Comparison of ENCODE assay signal across 12 mouse cellular contexts in the genomic region with DNA sequence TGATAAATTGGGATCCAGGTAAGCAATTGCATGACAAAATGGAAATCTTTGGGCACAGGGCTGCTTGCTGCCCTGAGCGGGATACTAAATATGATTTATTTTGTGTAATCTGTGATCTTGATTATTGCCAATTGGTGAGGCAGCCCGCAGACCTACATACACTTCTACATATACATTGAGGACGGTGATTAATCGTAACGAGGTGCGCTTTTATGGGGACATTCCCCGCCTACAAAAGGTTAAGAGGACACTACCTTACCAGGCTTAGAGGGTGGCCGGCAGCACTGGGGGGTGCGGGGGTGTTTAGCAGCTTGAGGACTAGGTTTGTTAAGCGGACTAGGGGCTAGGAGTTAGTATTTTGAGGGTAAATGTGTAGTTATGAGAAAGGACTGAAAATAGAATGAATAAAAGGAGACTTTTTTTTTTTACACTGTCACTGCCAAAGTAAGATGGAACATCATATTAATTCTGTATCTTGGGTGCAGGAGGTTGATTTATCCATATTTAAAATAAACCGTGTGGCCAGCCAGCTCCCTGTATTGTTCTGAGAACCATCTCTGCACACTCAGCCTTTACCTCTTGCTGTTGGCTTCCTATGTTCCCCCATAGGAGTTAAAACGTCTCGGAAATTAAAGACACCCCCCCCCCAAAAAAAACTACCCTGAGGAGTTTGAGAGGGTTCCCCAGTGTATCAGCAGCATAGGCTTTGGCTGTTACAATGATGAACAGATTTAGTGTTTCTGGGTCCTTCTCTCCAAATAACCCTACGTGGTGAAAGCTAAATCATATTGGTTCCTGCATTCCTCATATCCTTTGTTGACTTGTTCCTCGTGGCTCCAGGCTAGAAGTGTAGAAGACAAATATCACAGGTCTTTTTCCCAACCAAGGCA. TPM values are rescaled to one million over a fixed set of nuclear protein-coding genes. Genes with fewer than 3 reads are reported as not detected.
DNase-seq lines count a peak whose midpoint lies in the region; ATAC-seq lines count a peak whose summit lies in the region.
"Had no signal": no experiment of that assay in that cellular context is flagged by ENCODE, and none has a peak within 500 bp of the region (broad histone marks: within the 10 kb centered on the region; RNA-seq: fewer than 3 reads in every experiment).

No protein-coding gene starts in this region.

- H3K4me2 ChIP-seq in kidney, embryonic 16.5 days (replicated peaks; ENCODE audit: low read depth, low read length), result peak overlapping the region; percentile 78
- H3K4me2 ChIP-seq in embryonic facial prominence, embryonic 15.5 days (replicated peaks), result no peak overlapping the region
- H3K4me2 ChIP-seq in intestine, embryonic 15.5 days (replicated peaks), result peak overlapping the region; percentile 53
- H3K4me2 ChIP-seq in stomach, embryonic 15.5 days, result peak overlapping the region; percentile 36; the same call in 1 of the 2 replicates

- ATAC-seq in kidney, embryonic 16.5 days (ENCODE audit: low FRiP score, low TSS enrichment), result no peak
- ATAC-seq in embryonic facial prominence, embryonic 15.5 days (ENCODE audit: insufficient number of reproducible peaks, low FRiP score, low TSS enrichment, low read depth), result no peak
- ATAC-seq in intestine, embryonic 15.5 days, result no peak
- no peak for ATAC-seq in stomach, embryonic 15.5 days (ENCODE audit: insufficient read depth, low FRiP score, low read depth)

- DNase-seq in kidney, postnatal 14 days, result no peak
- no peak for DNase-seq in cerebellum, adult 9-11 months
- no peak for DNase-seq in frontal cortex, postnatal 10 days (ENCODE audit: low spot score in 2 of 2)
- DNase-seq: gastrocnemius, adult 2 months; left cerebral cortex, postnatal 4 days; lung, postnatal 36 days; thymus, postnatal 25 days had no signal

- WGBS in kidney, embryonic 16.5 days, result 32% methylated on average over 15 of the region's 15 CpGs
- WGBS in embryonic facial prominence, embryonic 15.5 days, result 4% methylated on average over 15 of the region's 15 CpGs
- 24% methylated on average over 15 of the region's 15 CpGs for WGBS in intestine, embryonic 15.5 days
- WGBS in stomach, embryonic 15.5 days, result 6% methylated on average over 15 of the region's 15 CpGs

- H3K4me3 ChIP-seq in kidney, embryonic 16.5 days (ENCODE audit: low read length), result peak overlapping the region; percentile 44
- peak overlapping the region; percentile 24; the same call in 1 of the 2 replicates for H3K4me3 ChIP-seq in embryonic facial prominence, embryonic 15.5 days (replicated peaks)
- H3K4me3 ChIP-seq in intestine, embryonic 15.5 days (replicated peaks), result peak overlapping the region; percentile 28
- peak overlapping the region; percentile 23 for H3K4me3 ChIP-seq in stomach, embryonic 15.5 days (replicated peaks)

- H3K4me1 ChIP-seq in kidney, embryonic 16.5 days (ENCODE audit: insufficient read depth, low read length), result peaks cover 97% of the 10 kb centered on the region
- peaks cover 31% of the 10 kb centered on the region for H3K4me1 ChIP-seq in embryonic facial prominence, embryonic 15.5 days
- H3K4me1 ChIP-seq in intestine, embryonic 15.5 days (replicated peaks), result peaks cover 14% of the 10 kb centered on the region
- H3K4me1 ChIP-seq in stomach, embryonic 15.5 days, result 0 out of 2 replicates have a peak, but pooled peaks cover 6% of the 10 kb centered on the region

- no peaks in the 10 kb centered on the region for H3K9me3 ChIP-seq in kidney, embryonic 16.5 days (ENCODE audit: low read length)
- no peaks in the 10 kb centered on the region for H3K9me3 ChIP-seq in embryonic facial prominence, embryonic 15.5 days (replicated peaks)
- no peaks in the 10 kb centered on the region for H3K9me3 ChIP-seq in intestine, embryonic 15.5 days
- no peaks in the 10 kb centered on the region for H3K9me3 ChIP-seq in stomach, embryonic 15.5 days

- H3K9ac ChIP-seq in kidney, embryonic 16.5 days (replicated peaks; ENCODE audit: low read length), result peak overlapping the region; percentile 68
- H3K9ac ChIP-seq in embryonic facial prominence, embryonic 15.5 days, result no peak overlapping the region
- H3K9ac ChIP-seq in intestine, embryonic 15.5 days, result no peak overlapping the region
- no peak overlapping the region for H3K9ac ChIP-seq in stomach, embryonic 15.5 days

- peaks cover 12% of the 10 kb centered on the region for H3K27me3 ChIP-seq in kidney, embryonic 16.5 days (ENCODE audit: insufficient read depth, low read length)
- H3K27me3 ChIP-seq in embryonic facial prominence, embryonic 15.5 days, result peaks cover 96% of the 10 kb centered on the region
- peaks cover 76% of the 10 kb centered on the region for H3K27me3 ChIP-seq in intestine, embryonic 15.5 days (replicated peaks)
- H3K27me3 ChIP-seq in stomach, embryonic 15.5 days (replicated peaks), result peaks cover 91% of the 10 kb centered on the region

- H3K36me3 ChIP-seq in kidney, embryonic 16.5 days (ENCODE audit: insufficient read depth, low read length), result no peaks in the 10 kb centered on the region
- no peaks in the 10 kb centered on the region for H3K36me3 ChIP-seq in embryonic facial prominence, embryonic 15.5 days
- no peaks in the 10 kb centered on the region for H3K36me3 ChIP-seq in intestine, embryonic 15.5 days
- no peaks in the 10 kb centered on the region for H3K36me3 ChIP-seq in stomach, embryonic 15.5 days

- peak overlapping the region; percentile 81 for H3K27ac ChIP-seq in kidney, embryonic 16.5 days (ENCODE audit: low read length)
- H3K27ac ChIP-seq in embryonic facial prominence, embryonic 15.5 days (replicated peaks), result no peak overlapping the region
- 0 out of 2 replicates have a peak overlapping the region, but pooled peaks have one; percentile 22 for H3K27ac ChIP-seq in intestine, embryonic 15.5 days
- no peak overlapping the region for H3K27ac ChIP-seq in stomach, embryonic 15.5 days
- H3K27ac ChIP-seq: gastrocnemius, adult 2 months had no signal

RNA-seq across cellular contexts. Expression of gene Gm28230, which starts 10.4 kb away (rescaled TPM):
- polyA plus RNA-seq in kidney, embryonic 16.5 days (2015; fragmentation: Nextera tagmentation; extraction: Ambion mirVana), result 1.3 and 2.1 TPM in 2 replicates
- polyA plus RNA-seq in embryonic facial prominence, embryonic 15.5 days (2015; fragmentation: Nextera tagmentation; extraction: Ambion mirVana), result 0.09 and 0.40 TPM in 2 replicates
- 0.55 and 0.73 TPM in 2 replicates for polyA plus RNA-seq in intestine, embryonic 15.5 days (2015; fragmentation: Nextera tagmentation; extraction: Ambion mirVana)
- polyA plus RNA-seq in stomach, embryonic 15.5 days (2015; fragmentation: Nextera tagmentation; extraction: Ambion mirVana), result not detected in 2 replicates

RNA-seq across cellular contexts. Expression of gene Hoxd4, which starts 25.2 kb away (rescaled TPM):
- polyA plus RNA-seq in kidney, embryonic 16.5 days (2015; fragmentation: Nextera tagmentation; extraction: Ambion mirVana), result 4.5 and 4.9 TPM in 2 replicates
- polyA plus RNA-seq in embryonic facial prominence, embryonic 15.5 days (2015; fragmentation: Nextera tagmentation; extraction: Ambion mirVana), result 0.35 and 0.62 TPM in 2 replicates
- polyA plus RNA-seq in intestine, embryonic 15.5 days (2015; fragmentation: Nextera tagmentation; extraction: Ambion mirVana), result 1.2 and 1.6 TPM in 2 replicates
- 0.53 and 0.92 TPM in 2 replicates for polyA plus RNA-seq in stomach, embryonic 15.5 days (2015; fragmentation: Nextera tagmentation; extraction: Ambion mirVana)

RNA-seq across cellular contexts. Expression of gene Hoxd3, which starts 25.2 kb away (rescaled TPM):
- 14.6 and 15.4 TPM in 2 replicates for polyA plus RNA-seq in kidney, embryonic 16.5 days (2015; fragmentation: Nextera tagmentation; extraction: Ambion mirVana)
- polyA plus RNA-seq in embryonic facial prominence, embryonic 15.5 days (2015; fragmentation: Nextera tagmentation; extraction: Ambion mirVana), result 1.9 and 2.6 TPM in 2 replicates
- polyA plus RNA-seq in intestine, embryonic 15.5 days (2015; fragmentation: Nextera tagmentation; extraction: Ambion mirVana), result 18.8 and 19.2 TPM in 2 replicates
- polyA plus RNA-seq in stomach, embryonic 15.5 days (2015; fragmentation: Nextera tagmentation; extraction: Ambion mirVana), result 14.4 and 15.8 TPM in 2 replicates

RNA-seq across cellular contexts. Expression of gene Hoxd1, which starts 25.8 kb away (rescaled TPM):
- polyA plus RNA-seq in kidney, embryonic 16.5 days (2015; fragmentation: Nextera tagmentation; extraction: Ambion mirVana), result 0.99 and 1.00 TPM in 2 replicates
- 1.6 and 2.5 TPM in 2 replicates for polyA plus RNA-seq in embryonic facial prominence, embryonic 15.5 days (2015; fragmentation: Nextera tagmentation; extraction: Ambion mirVana)
- polyA plus RNA-seq in intestine, embryonic 15.5 days (2015; fragmentation: Nextera tagmentation; extraction: Ambion mirVana), result 0.09 and 0.10 TPM in 2 replicates
- 0.13 TPM in 2 replicates for polyA plus RNA-seq in stomach, embryonic 15.5 days (2015; fragmentation: Nextera tagmentation; extraction: Ambion mirVana)
- polyA plus RNA-seq: small intestine, adult 2 months had no signal

RNA-seq across cellular contexts. Expression of gene Hoxd8, which starts 32.5 kb away (rescaled TPM):
- polyA plus RNA-seq in kidney, embryonic 16.5 days (2015; fragmentation: Nextera tagmentation; extraction: Ambion mirVana), result 41.0 and 45.6 TPM in 2 replicates
- polyA plus RNA-seq in embryonic facial prominence, embryonic 15.5 days (2015; fragmentation: Nextera tagmentation; extraction: Ambion mirVana), result 6.4 and 8.0 TPM in 2 replicates
- 4.2 and 5.1 TPM in 2 replicates for polyA plus RNA-seq in intestine, embryonic 15.5 days (2015; fragmentation: Nextera tagmentation; extraction: Ambion mirVana)
- 1.9 and 3.2 TPM in 2 replicates for polyA plus RNA-seq in stomach, embryonic 15.5 days (2015; fragmentation: Nextera tagmentation; extraction: Ambion mirVana)

Comparison
In these comparisons a context has a peak if more than half of its experiments do, and no peak if none do; other contexts are left out.
1. H3K27ac ChIP-seq: peak in kidney, embryonic 16.5 days (single experiment) and intestine, embryonic 15.5 days (single experiment); none in embryonic facial prominence, embryonic 15.5 days (single experiment) and stomach, embryonic 15.5 days (single experiment).
2. Peak in every context shown above with its lines, with median percentiles within 50 percentile points of each other: H3K4me3 ChIP-seq.